25 mouse cellular contexts compared by ENCODE assay signal in the genomic region with DNA sequence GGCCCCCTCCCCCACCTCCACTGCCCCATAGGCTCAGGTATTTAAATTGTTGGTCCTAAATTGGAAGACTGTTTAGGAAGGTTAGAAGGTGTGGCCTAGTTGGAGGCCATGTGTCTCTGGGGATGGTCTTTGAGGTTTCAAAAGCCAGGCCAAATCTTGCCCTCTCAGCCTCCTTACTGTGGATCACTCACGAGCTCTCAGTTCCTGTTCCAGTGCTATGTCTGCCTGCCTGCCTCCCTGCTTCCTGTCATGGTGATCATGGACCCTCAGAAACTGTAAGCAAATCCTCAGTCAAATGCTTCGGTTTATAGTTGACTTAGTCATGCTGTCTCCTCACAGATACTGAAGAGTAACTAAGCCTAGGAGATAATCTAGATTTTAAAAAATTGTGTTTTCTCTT. TPM values are rescaled to one million over a fixed set of nuclear protein-coding genes. Genes with fewer than 3 reads are reported as not detected.
DNase-seq lines count a peak whose midpoint lies in the region; ATAC-seq and TF ChIP-seq lines count a peak whose summit lies in the region.
"Had no signal": no experiment of that assay in that cellular context is flagged by ENCODE, and none has a peak within 500 bp of the region (broad histone marks: within the 10 kb centered on the region; RNA-seq: fewer than 3 reads in every experiment).

No protein-coding gene starts in this region.

- no peak for TF ChIP-seq POLR2A in bone marrow macrophage, adult 2 months (IDR thresholded peaks at IDR 0.05; ENCODE audit: borderline replicate concordance, low read depth, low read length)

- peak; percentile 98 for ATAC-seq in granulocyte monocyte progenitor cell, adult 5-6 weeks (replicated peaks; ENCODE audit: poor library complexity, severe bottlenecking)
- peak; percentile 84 for ATAC-seq in megakaryocyte, adult 5-6 weeks (ENCODE audit: poor library complexity, severe bottlenecking)
- ATAC-seq: activated CD4-positive, CD25-positive, alpha-beta regulatory T cell, adult 4 months; CD4-positive, CD25-positive, alpha-beta regulatory T cell, adult 4 months; forebrain, embryonic 14.5 days; forebrain, embryonic 16.5 days; Patski had no signal

- TF ChIP-seq CTCF in bone marrow macrophage, adult 2 months (IDR thresholded peaks at IDR 0.05; ENCODE audit: low read depth, low read length): no peak

- H3K4me3 ChIP-seq in bone marrow macrophage, adult 2 months (ENCODE audit: insufficient read depth, low read length): no peak overlapping the region
- H3K4me3 ChIP-seq: embryonic facial prominence, embryonic 10.5 days; embryonic facial prominence, embryonic 12.5 days had no signal

- H3K4me1 ChIP-seq in bone marrow macrophage, adult 2 months (ENCODE audit: control insufficient read depth, insufficient read depth, low read length): peaks cover 16% of the 10 kb centered on the region

- H3K27ac ChIP-seq in bone marrow macrophage, adult 2 months (ENCODE audit: insufficient read depth, low read depth, low read length): peak overlapping the region; percentile 72
- H3K27ac ChIP-seq: embryonic facial prominence, embryonic 10.5 days; embryonic facial prominence, embryonic 12.5 days had no signal

- DNase-seq in lung, postnatal 14 days: no peak
- no peak for DNase-seq in urinary bladder, postnatal 4 days (ENCODE audit: low spot score in 2 of 2)
- DNase-seq in lung, postnatal 10 days: no peak
- DNase-seq in right cerebral cortex, postnatal 14 days: no peak
- DNase-seq: adrenal gland, adult 8-10 months; adrenal gland, postnatal 14 days; adrenal gland, postnatal 36 days; B cell, adult 2 months; cerebellum, adult 11 months; cerebellum, adult 18-20 months; cerebellum, adult 8-10 months; cerebellum, adult 9-11 months; cerebellum, postnatal 14 days; cerebellum, postnatal 36 days had no signal

RNA-seq across cellular contexts. Expression of gene Hacd4, which starts 19.9 kb away (rescaled TPM):
- 121 and 136 TPM in 2 replicates for polyA plus RNA-seq in bone marrow macrophage, adult 2 months (2012; ENCODE audit: insufficient read depth, insufficient read length, missing spikeins)
- total RNA-seq in granulocyte monocyte progenitor cell, adult 5-6 weeks (2014; fragmentation: Nextera tagmentation): 1.8 and 4.9 TPM in 2 replicates
- total RNA-seq in granulocyte monocyte progenitor cell, adult 5-6 weeks (2017): 2.7 and 2.8 TPM in 2 replicates
- 112 and 118 TPM in 2 replicates for total RNA-seq in megakaryocyte, adult 5-6 weeks (2015)
- 70.7 and 72.7 TPM in 2 replicates for total RNA-seq in megakaryocyte, adult 5-6 weeks (2017)
- polyA plus RNA-seq: G1E had no signal

Comparison
In these comparisons a context has a peak if more than half of its experiments do, and no peak if none do; other contexts are left out.
1. RNA of gene Hacd4, which starts 19.9 kb away (total RNA-seq): 70.7 to 118 TPM in megakaryocyte, adult 5-6 weeks; 1.8 to 4.9 TPM in granulocyte monocyte progenitor cell, adult 5-6 weeks; every median in the first group is over 10 times any median in the second.